Mouse (Mus musculus): ENCODE results near the gene Eif6. TPM values are rescaled to one million over a fixed set of nuclear protein-coding genes. Genes with fewer than 3 reads are reported as not detected.

Eif6 gene
- polyA plus RNA-seq, 1 experiment from 2014 or later, result 251 TPM

DNA sequence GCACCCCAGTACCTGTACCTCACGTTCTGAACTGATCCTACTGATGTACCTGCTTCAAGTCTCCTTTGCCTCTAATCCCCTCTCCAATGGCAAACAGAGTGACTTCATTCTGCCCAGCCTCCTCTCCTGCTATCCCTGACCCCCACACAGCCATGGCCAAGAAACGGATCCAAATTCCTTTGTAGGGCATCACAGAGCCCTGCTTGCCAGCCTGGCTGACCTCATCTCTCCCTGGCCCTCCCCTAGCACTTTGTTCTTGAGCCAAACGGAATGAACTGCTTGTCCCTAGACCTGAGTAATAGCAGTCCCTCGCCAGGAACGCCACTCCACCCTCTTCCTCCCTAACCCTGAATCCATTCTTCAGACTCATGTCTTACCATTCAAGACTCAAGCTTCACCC, 20.2 kb downstream of the Eif6 start:
- ATAC-seq (replicated peaks; ENCODE audit: low FRiP score, low TSS enrichment, low read depth), result no peak
- H3K36me3 ChIP-seq (ENCODE audit: control insufficient read depth, insufficient read depth, low read length), result no peaks in the 10 kb centered on the region
- H3K9me3 ChIP-seq (ENCODE audit: control insufficient read depth, low read length), result no peaks in the 10 kb centered on the region
- H3K4me3 ChIP-seq (ENCODE audit: low read depth, low read length), result no peak overlapping the region
- WGBS, result 58% methylated on average over 5 of the region's 5 CpGs
- no peak overlapping the region for H3K9ac ChIP-seq (ENCODE audit: low read length)
- no peaks in the 10 kb centered on the region for H3K27me3 ChIP-seq (replicated peaks; ENCODE audit: control insufficient read depth, insufficient read depth, low read length)
- H3K4me2 ChIP-seq (ENCODE audit: low read length), result no peak overlapping the region
- H3K4me1 ChIP-seq (replicated peaks; ENCODE audit: control insufficient read depth, insufficient read depth, low read length), result no peaks in the 10 kb centered on the region
- H3K27ac ChIP-seq (ENCODE audit: low read depth), result no peak overlapping the region
- DNase-seq (ENCODE audit: low spot score), result no peak

DNA sequence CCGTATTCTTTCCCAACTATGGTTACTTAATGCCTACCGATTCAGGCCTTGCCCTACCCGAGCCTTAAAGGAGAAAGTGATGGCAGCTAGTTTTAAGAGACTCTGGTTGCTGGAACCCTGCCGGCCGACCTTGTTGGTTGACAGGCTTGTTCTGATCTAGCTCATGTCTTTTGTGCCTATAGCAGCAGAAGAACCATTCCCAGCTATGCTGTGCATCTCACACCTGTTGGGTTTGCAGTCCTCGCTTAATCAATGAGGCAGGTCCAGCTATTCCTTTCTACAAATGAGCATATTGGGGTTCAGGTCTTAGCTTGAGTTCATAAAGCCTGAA, 20.8 kb downstream of the Eif6 start:
- Histone ChIP-seq H3K4me2 (ENCODE audit: low read length) (no peak overlapping the region), H3K4me3 (ENCODE audit: low read depth, low read length) (no peak overlapping the region), H3K9me3 (ENCODE audit: control insufficient read depth, low read length) (no peaks in the 10 kb centered on the region), H3K4me1 (replicated peaks; ENCODE audit: control insufficient read depth, insufficient read depth, low read length) (no peaks in the 10 kb centered on the region), H3K27me3 (replicated peaks; ENCODE audit: control insufficient read depth, insufficient read depth, low read length) (no peaks in the 10 kb centered on the region), H3K9ac (ENCODE audit: low read length) (no peak overlapping the region), H3K36me3 (ENCODE audit: control insufficient read depth, insufficient read depth, low read length) (no peaks in the 10 kb centered on the region), H3K27ac (ENCODE audit: low read depth) (no peak overlapping the region)
- 82% methylated on average over 6 of the region's 6 CpGs for WGBS
- ATAC-seq (replicated peaks; ENCODE audit: low FRiP score, low TSS enrichment, low read depth) (no peak), DNase-seq (ENCODE audit: low spot score) (no peak)

DNA sequence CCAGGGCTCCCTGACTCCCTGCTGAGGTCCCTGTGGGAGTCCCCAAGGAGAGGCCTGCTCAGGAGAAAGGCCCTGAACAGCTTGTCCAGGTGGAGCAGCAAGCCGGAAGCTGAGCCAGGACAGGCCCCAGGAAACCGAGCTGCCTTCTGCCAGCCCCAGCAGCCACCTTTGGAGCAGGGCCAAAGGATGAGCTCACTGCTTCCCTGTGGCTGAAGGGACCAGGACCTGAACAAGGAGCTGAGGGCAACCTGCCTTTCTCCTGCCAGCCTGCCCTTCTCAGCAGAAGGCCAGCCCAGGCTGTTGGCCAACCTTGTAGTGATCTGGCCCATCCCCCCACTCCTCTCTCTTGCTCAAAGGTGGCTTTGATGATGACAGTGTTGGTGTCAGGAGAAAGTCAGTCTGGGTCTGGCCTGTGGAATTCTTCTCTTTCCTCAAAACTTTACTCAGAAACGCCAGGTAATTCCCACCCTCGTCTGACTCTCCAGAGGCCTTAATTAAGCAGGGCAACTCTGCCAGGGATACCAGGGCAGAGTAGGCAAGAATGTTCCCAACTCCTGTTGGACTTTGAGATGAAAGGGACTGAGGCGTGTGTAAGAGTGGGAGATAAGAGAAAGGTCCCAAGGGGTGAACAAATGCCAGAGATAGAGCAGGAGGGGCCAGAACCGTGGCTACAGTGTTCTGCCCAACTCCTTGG, 21.3 kb downstream of the Eif6 start:
- Histone ChIP-seq H3K27ac (ENCODE audit: low read depth) (no peak overlapping the region), H3K36me3 (ENCODE audit: control insufficient read depth, insufficient read depth, low read length) (no peaks in the 10 kb centered on the region), H3K9me3 (ENCODE audit: control insufficient read depth, low read length) (no peaks in the 10 kb centered on the region), H3K9ac (ENCODE audit: low read length) (no peak overlapping the region), H3K27me3 (replicated peaks; ENCODE audit: control insufficient read depth, insufficient read depth, low read length) (no peaks in the 10 kb centered on the region), H3K4me1 (replicated peaks; ENCODE audit: control insufficient read depth, insufficient read depth, low read length) (no peaks in the 10 kb centered on the region), H3K4me3 (ENCODE audit: low read depth, low read length) (no peak overlapping the region), H3K4me2 (ENCODE audit: low read length) (no peak overlapping the region)
- DNase-seq (ENCODE audit: low spot score) (no peak), ATAC-seq (replicated peaks; ENCODE audit: low FRiP score, low TSS enrichment, low read depth) (no peak)
- 48% methylated on average over 6 of the region's 6 CpGs for WGBS

DNA sequence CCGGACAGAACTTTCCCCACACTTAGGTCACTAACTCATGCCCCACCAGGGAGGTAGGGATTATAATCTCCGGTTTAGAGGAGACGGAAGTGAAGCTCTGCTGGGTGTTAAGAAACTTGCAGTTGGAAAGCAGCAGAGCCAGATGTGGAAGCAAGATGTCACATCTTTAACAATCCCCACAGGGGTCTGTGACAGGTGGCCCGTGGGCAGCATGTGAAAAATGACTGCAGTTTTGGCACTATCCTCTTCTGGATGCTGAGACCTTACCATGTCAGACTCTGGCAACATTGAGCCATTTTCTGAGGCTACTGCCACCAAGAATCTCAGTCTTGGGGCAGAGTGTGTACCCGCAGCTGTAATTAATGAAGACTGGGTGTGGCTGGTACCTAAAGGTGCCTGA, 22.7 kb downstream of the Eif6 start:
- no peak overlapping the region for H3K4me2 ChIP-seq (ENCODE audit: low read length)
- H3K4me3 ChIP-seq (ENCODE audit: low read depth, low read length), result no peak overlapping the region
- H3K27ac ChIP-seq (ENCODE audit: low read depth), result no peak overlapping the region
- no peaks in the 10 kb centered on the region for H3K9me3 ChIP-seq (ENCODE audit: control insufficient read depth, low read length)
- no peaks in the 10 kb centered on the region for H3K36me3 ChIP-seq (ENCODE audit: control insufficient read depth, insufficient read depth, low read length)
- H3K9ac ChIP-seq (ENCODE audit: low read length), result no peak overlapping the region
- H3K27me3 ChIP-seq (replicated peaks; ENCODE audit: control insufficient read depth, insufficient read depth, low read length), result no peaks in the 10 kb centered on the region
- no peak for ATAC-seq (replicated peaks; ENCODE audit: low FRiP score, low TSS enrichment, low read depth)
- no peaks in the 10 kb centered on the region for H3K4me1 ChIP-seq (replicated peaks; ENCODE audit: control insufficient read depth, insufficient read depth, low read length)
- no peak for DNase-seq (ENCODE audit: low spot score)
- WGBS, result 74% methylated on average over 5 of the region's 5 CpGs

DNA sequence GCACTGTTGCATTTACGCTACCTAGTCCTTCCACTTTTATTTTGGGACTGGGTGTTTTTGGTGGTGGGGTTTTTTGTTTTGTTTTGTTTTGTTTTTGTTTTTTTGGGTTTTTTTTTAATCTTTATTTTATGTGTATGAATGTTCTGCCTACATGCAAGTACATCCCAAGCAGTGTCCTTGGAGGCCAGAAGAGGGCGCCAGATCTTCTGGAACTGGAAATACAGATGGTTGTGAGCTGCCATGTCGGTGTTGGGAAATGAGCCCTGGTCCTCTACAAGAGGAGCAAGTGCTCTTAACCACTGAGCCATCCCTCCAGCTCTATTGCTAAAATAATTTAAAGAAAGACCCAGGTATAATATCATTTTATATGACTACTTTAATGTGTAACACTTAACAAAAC, 24.0 kb downstream of the Eif6 start:
- WGBS, result 46% methylated on average over 3 of the region's 3 CpGs
- no peak for ATAC-seq (replicated peaks; ENCODE audit: low FRiP score, low TSS enrichment, low read depth)
- no peak overlapping the region for H3K9ac ChIP-seq (ENCODE audit: low read length)
- H3K4me3 ChIP-seq (ENCODE audit: low read depth, low read length), result no peak overlapping the region
- no peak overlapping the region for H3K4me2 ChIP-seq (ENCODE audit: low read length)
- no peaks in the 10 kb centered on the region for H3K9me3 ChIP-seq (ENCODE audit: control insufficient read depth, low read length)
- DNase-seq (ENCODE audit: low spot score), result no peak
- H3K36me3 ChIP-seq (ENCODE audit: control insufficient read depth, insufficient read depth, low read length), result no peaks in the 10 kb centered on the region
- H3K27me3 ChIP-seq (replicated peaks; ENCODE audit: control insufficient read depth, insufficient read depth, low read length), result no peaks in the 10 kb centered on the region
- H3K4me1 ChIP-seq (replicated peaks; ENCODE audit: control insufficient read depth, insufficient read depth, low read length), result no peaks in the 10 kb centered on the region
- no peak overlapping the region for H3K27ac ChIP-seq (ENCODE audit: low read depth)

DNA sequence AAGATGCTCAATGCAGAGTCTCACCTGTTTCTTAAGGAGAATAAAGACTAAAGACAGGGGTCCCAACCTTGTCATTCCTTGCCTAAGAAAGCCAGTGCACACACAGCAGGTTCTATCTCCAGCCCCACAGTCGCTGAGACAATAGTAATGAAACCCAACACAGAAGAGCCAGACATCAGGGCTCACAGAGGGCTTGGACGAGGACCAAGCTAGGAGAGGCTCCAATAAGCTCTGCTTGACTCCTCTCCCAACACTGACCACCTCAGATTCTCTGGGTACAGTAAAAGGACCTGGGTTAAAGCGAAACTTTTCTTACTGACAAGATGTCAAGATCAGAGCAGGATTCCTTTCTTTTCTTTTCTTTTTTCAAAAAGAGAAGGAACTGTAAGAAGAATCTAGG, 28.1 kb downstream of the Eif6 start:
- no peak for DNase-seq (ENCODE audit: low spot score)
- 62% methylated on average over 3 of the region's 3 CpGs for WGBS
- H3K9me3 ChIP-seq (ENCODE audit: control insufficient read depth, low read length), result no peaks in the 10 kb centered on the region
- no peaks in the 10 kb centered on the region for H3K36me3 ChIP-seq (ENCODE audit: control insufficient read depth, insufficient read depth, low read length)
- H3K4me1 ChIP-seq (replicated peaks; ENCODE audit: control insufficient read depth, insufficient read depth, low read length), result no peaks in the 10 kb centered on the region
- H3K9ac ChIP-seq (ENCODE audit: low read length), result no peak overlapping the region
- no peak for ATAC-seq (replicated peaks; ENCODE audit: low FRiP score, low TSS enrichment, low read depth)
- no peaks in the 10 kb centered on the region for H3K27me3 ChIP-seq (replicated peaks; ENCODE audit: control insufficient read depth, insufficient read depth, low read length)
- H3K4me3 ChIP-seq (ENCODE audit: low read depth, low read length), result no peak overlapping the region
- no peak overlapping the region for H3K4me2 ChIP-seq (ENCODE audit: low read length)
- H3K27ac ChIP-seq (ENCODE audit: low read depth), result no peak overlapping the region

DNA sequence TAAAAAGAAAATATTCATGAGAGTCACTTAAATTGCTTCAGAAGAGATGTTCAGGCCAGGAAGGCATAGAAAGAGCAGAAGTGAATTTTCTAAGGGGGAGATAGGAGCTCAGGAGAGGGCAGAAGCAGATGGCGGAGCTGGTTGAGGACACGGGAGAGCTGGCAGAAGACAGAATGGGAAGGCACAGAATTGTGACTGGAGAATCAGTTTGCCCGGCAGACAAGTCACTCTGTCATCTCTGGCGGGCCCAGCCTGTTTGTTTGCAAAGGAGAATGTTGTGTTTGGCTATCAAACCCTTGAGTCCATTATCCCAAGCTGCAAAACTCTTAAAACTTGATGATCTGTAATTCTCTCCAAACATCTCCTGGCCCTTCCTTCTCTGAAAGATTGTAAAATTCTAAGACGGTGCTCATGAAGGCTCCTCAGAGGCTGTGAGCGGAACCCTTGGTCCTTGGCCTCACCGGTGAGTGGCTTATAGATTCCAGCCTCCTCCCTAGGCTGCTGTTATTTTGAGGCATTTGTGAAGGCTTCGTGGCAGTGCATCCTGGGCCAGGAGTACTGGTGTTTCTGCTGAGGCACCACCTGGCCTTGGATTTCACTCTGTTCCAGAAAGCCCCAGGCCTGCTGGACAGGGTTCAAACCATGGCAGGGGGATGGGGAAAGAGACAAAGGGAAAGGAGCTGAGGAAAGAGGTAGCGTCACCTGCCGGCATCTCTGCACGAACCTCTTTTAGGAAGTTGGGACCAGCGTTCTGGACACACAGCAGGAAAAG, 31.9 kb downstream of the Eif6 start:
- Histone ChIP-seq H3K4me3 (ENCODE audit: low read depth, low read length) (no peak overlapping the region), H3K4me2 (ENCODE audit: low read length) (no peak overlapping the region), H3K4me1 (replicated peaks; ENCODE audit: control insufficient read depth, insufficient read depth, low read length) (no peaks in the 10 kb centered on the region), H3K9ac (ENCODE audit: low read length) (no peak overlapping the region), H3K27ac (ENCODE audit: low read depth) (no peak overlapping the region), H3K36me3 (ENCODE audit: control insufficient read depth, insufficient read depth, low read length) (no peaks in the 10 kb centered on the region), H3K9me3 (ENCODE audit: control insufficient read depth, low read length) (no peaks in the 10 kb centered on the region), H3K27me3 (replicated peaks; ENCODE audit: control insufficient read depth, insufficient read depth, low read length) (no peaks in the 10 kb centered on the region)
- DNase-seq (ENCODE audit: low spot score) (no peak), ATAC-seq (replicated peaks; ENCODE audit: low FRiP score, low TSS enrichment, low read depth) (no peak)
- WGBS, result 84% methylated on average over 12 of the region's 12 CpGs

DNA sequence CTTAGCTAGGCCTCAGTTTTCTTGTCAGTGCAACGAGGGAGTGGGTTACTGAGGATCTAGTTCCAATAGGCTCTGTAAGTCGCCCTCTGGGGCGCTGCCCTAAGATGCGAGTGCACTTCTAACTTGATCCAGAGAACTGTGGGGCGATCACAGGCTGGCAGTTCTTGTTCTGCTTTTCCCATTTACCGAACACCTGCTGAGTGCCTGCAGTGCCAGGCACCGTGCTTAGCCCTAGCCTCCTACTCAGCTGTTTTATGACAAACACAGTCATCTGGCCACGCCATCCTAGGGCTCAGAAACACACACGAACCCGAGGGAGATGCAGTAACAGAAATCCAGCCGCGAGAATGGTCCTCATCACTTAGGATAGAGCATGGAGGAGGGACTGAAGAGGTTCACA, 33.8 kb downstream of the Eif6 start:
- no peak overlapping the region for H3K27ac ChIP-seq (ENCODE audit: low read depth)
- 33% methylated on average over 12 of the region's 12 CpGs for WGBS
- H3K9ac ChIP-seq (ENCODE audit: low read length), result no peak overlapping the region
- H3K4me1 ChIP-seq (replicated peaks; ENCODE audit: control insufficient read depth, insufficient read depth, low read length), result no peaks in the 10 kb centered on the region
- no peak overlapping the region for H3K4me3 ChIP-seq (ENCODE audit: low read depth, low read length)
- ATAC-seq (replicated peaks; ENCODE audit: low FRiP score, low TSS enrichment, low read depth) (no peak), DNase-seq (ENCODE audit: low spot score) (no peak)
- no peaks in the 10 kb centered on the region for H3K9me3 ChIP-seq (ENCODE audit: control insufficient read depth, low read length)
- no peaks in the 10 kb centered on the region for H3K36me3 ChIP-seq (ENCODE audit: control insufficient read depth, insufficient read depth, low read length)
- H3K4me2 ChIP-seq (ENCODE audit: low read length), result no peak overlapping the region
- no peaks in the 10 kb centered on the region for H3K27me3 ChIP-seq (replicated peaks; ENCODE audit: control insufficient read depth, insufficient read depth, low read length)
